In genomic region chr9:117144057-117144723, GRCm38 (mm10) we compare ENCODE assay signal across 8 mouse cellular contexts.
DNase-seq lines count a peak whose midpoint lies in the region; ATAC-seq lines count a peak whose summit lies in the region.

No protein-coding gene starts in this region.

- H3K36me3 ChIP-seq in hindbrain, embryonic 10.5 days: no peaks in the 10 kb centered on the region
- H3K36me3 ChIP-seq in hindbrain, embryonic 16.5 days (ENCODE audit: control insufficient read depth, insufficient read depth, low read length): no peaks in the 10 kb centered on the region
- no peaks in the 10 kb centered on the region for H3K36me3 ChIP-seq in intestine, embryonic 15.5 days
- H3K36me3 ChIP-seq in stomach, embryonic 16.5 days (ENCODE audit: control insufficient read depth, insufficient read depth, low read length): no peaks in the 10 kb centered on the region
- H3K36me3 ChIP-seq in liver, embryonic 11.5 days (ENCODE audit: control insufficient read depth, insufficient read depth, low read length): no peaks in the 10 kb centered on the region

- H3K4me2 ChIP-seq in hindbrain, embryonic 16.5 days (ENCODE audit: low read length): no peak overlapping the region
- no peak overlapping the region for H3K4me2 ChIP-seq in intestine, embryonic 15.5 days (replicated peaks)
- no peak overlapping the region for H3K4me2 ChIP-seq in stomach, embryonic 16.5 days (ENCODE audit: low read depth, low read length)
- no peak overlapping the region for H3K4me2 ChIP-seq in liver, embryonic 11.5 days

- H3K9me3 ChIP-seq in hindbrain, embryonic 10.5 days: no peaks in the 10 kb centered on the region
- no peaks in the 10 kb centered on the region for H3K9me3 ChIP-seq in hindbrain, embryonic 16.5 days (ENCODE audit: control insufficient read depth, low read length)
- no peaks in the 10 kb centered on the region for H3K9me3 ChIP-seq in intestine, embryonic 15.5 days
- no peaks in the 10 kb centered on the region for H3K9me3 ChIP-seq in stomach, embryonic 16.5 days (replicated peaks; ENCODE audit: control insufficient read depth, low read length)
- H3K9me3 ChIP-seq in liver, embryonic 11.5 days (ENCODE audit: control insufficient read depth, low read length): no peaks in the 10 kb centered on the region

- H3K4me3 ChIP-seq in hindbrain, embryonic 10.5 days: no peak overlapping the region
- H3K4me3 ChIP-seq in hindbrain, embryonic 16.5 days (ENCODE audit: low read length): no peak overlapping the region
- no peak overlapping the region for H3K4me3 ChIP-seq in intestine, embryonic 15.5 days (replicated peaks)
- no peak overlapping the region for H3K4me3 ChIP-seq in stomach, embryonic 16.5 days (replicated peaks; ENCODE audit: low read length)
- no peak overlapping the region for H3K4me3 ChIP-seq in liver, embryonic 11.5 days (ENCODE audit: low read depth, low read length)

- H3K9ac ChIP-seq in hindbrain, embryonic 16.5 days (ENCODE audit: low read depth, low read length): no peak overlapping the region
- H3K9ac ChIP-seq in intestine, embryonic 15.5 days: no peak overlapping the region
- H3K9ac ChIP-seq in stomach, embryonic 16.5 days (ENCODE audit: low read length): no peak overlapping the region
- H3K9ac ChIP-seq in liver, embryonic 11.5 days (ENCODE audit: low read depth, low read length): no peak overlapping the region

- H3K27me3 ChIP-seq in hindbrain, embryonic 10.5 days (ENCODE audit: insufficient read depth, poor library complexity, severe bottlenecking): no peaks in the 10 kb centered on the region
- H3K27me3 ChIP-seq in hindbrain, embryonic 16.5 days (replicated peaks; ENCODE audit: control insufficient read depth, insufficient read depth, low read length): no peaks in the 10 kb centered on the region
- H3K27me3 ChIP-seq in intestine, embryonic 15.5 days (replicated peaks): no peaks in the 10 kb centered on the region
- no peaks in the 10 kb centered on the region for H3K27me3 ChIP-seq in stomach, embryonic 16.5 days (ENCODE audit: control insufficient read depth, insufficient read depth, low read length)
- no peaks in the 10 kb centered on the region for H3K27me3 ChIP-seq in liver, embryonic 11.5 days (replicated peaks; ENCODE audit: control insufficient read depth, insufficient read depth, low read length)

- 91% methylated on average over 7 of the region's 7 CpGs for WGBS in hindbrain, embryonic 10.5 days
- 66% methylated on average over 7 of the region's 7 CpGs for WGBS in hindbrain, embryonic 16.5 days
- 46% methylated on average over 7 of the region's 7 CpGs for WGBS in intestine, embryonic 15.5 days
- 40% methylated on average over 7 of the region's 7 CpGs for WGBS in stomach, embryonic 16.5 days
- WGBS in liver, embryonic 11.5 days: 83% methylated on average over 7 of the region's 7 CpGs

- 0 out of 2 replicates have a peak, but pooled peaks cover 4% of the 10 kb centered on the region for H3K4me1 ChIP-seq in hindbrain, embryonic 10.5 days (replicated peaks)
- H3K4me1 ChIP-seq in hindbrain, embryonic 16.5 days (ENCODE audit: control insufficient read depth, insufficient read depth, low read depth, low read length): no peaks in the 10 kb centered on the region
- H3K4me1 ChIP-seq in intestine, embryonic 15.5 days (replicated peaks): 0 out of 2 replicates have a peak, but pooled peaks cover 2% of the 10 kb centered on the region
- peaks cover 23% of the 10 kb centered on the region for H3K4me1 ChIP-seq in stomach, embryonic 16.5 days (ENCODE audit: control insufficient read depth, insufficient read depth, low read length)
- H3K4me1 ChIP-seq in liver, embryonic 11.5 days (replicated peaks; ENCODE audit: control insufficient read depth, insufficient read depth, low read length): no peaks in the 10 kb centered on the region

- H3K27ac ChIP-seq in hindbrain, embryonic 10.5 days: 0 out of 2 replicates have a peak overlapping the region, but pooled peaks have one; percentile 2
- H3K27ac ChIP-seq in hindbrain, embryonic 16.5 days (ENCODE audit: low read depth, low read length): no peak overlapping the region
- H3K27ac ChIP-seq in intestine, embryonic 15.5 days: 0 out of 2 replicates have a peak overlapping the region, but pooled peaks have one; percentile 66
- H3K27ac ChIP-seq in stomach, embryonic 16.5 days (ENCODE audit: low read length): peak overlapping the region; percentile 80
- no peak overlapping the region for H3K27ac ChIP-seq in liver, embryonic 11.5 days (ENCODE audit: low read depth, low read length)

- no peak for DNase-seq in hindbrain, embryonic 10.5 days (ENCODE audit: low spot score)
- DNase-seq in retina, postnatal 1 day: peak; percentile 57
- no peak for DNase-seq in retina, embryonic 14.5 days (ENCODE audit: low spot score)
- no peak for DNase-seq in liver, embryonic 11.5 days (ENCODE audit: low spot score)
- no peak for DNase-seq in adipocyte (ENCODE audit: low spot score)

- ATAC-seq in hindbrain, embryonic 16.5 days: no peak
- peak; percentile 76 for ATAC-seq in intestine, embryonic 15.5 days
- peak; percentile 71; the same call in 1 of the 2 replicates for ATAC-seq in stomach, embryonic 16.5 days (ENCODE audit: insufficient read depth, low FRiP score)
- no peak for ATAC-seq in liver, embryonic 11.5 days (replicated peaks; ENCODE audit: low FRiP score)

Comparison
In these comparisons a context has a peak if more than half of its experiments do, and no peak if none do; other contexts are left out.
1. H3K27ac ChIP-seq: peak in hindbrain, embryonic 10.5 days (single experiment), intestine, embryonic 15.5 days (single experiment) and stomach, embryonic 16.5 days (single experiment); none in hindbrain, embryonic 16.5 days (single experiment) and liver, embryonic 11.5 days (single experiment).
2. ATAC-seq: peak in intestine, embryonic 15.5 days (single experiment) and stomach, embryonic 16.5 days (single experiment); none in hindbrain, embryonic 16.5 days (single experiment) and liver, embryonic 11.5 days (single experiment).